Mouse (Mus musculus): ENCODE measurements at regions not wholly inside any gene's neighbourhood (a gene's known extent, or its start where the extent isn't known, plus 50 kb on each side); places are given as distances from the start of the nearest gene placed in this dataset.

DNA sequence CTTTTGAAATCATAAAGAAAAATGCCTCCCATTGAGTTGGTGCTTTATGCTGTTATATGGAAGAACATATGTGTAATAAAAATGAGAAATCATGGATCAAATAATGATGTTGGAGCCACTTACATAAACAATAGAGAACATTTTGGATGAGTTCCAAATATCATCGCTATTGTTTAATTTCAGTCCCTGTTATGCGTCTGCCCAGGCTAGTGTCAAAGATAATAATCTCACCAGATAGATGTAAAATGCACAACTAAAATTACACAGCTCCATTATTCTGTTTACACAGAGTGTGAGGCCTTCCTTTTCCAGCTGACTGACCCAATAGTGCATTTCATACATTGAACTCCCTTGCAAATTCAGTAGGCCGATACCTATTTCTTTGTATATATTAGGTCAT is 125.4 kb upstream of the Snx7 start:
- Histone ChIP-seq H3K27me3 (ENCODE audit: control insufficient read depth, insufficient read depth, low read length) (no peaks in the 10 kb centered on the region), H3K9me3 (ENCODE audit: control insufficient read depth, low read length) (no peaks in the 10 kb centered on the region), H3K27ac (ENCODE audit: low read depth, low read length) (no peak overlapping the region), H3K4me3 (ENCODE audit: low read depth, low read length) (no peak overlapping the region), H3K9ac (ENCODE audit: low read depth, low read length) (no peak overlapping the region), H3K4me1 (replicated peaks; ENCODE audit: control insufficient read depth, insufficient read depth, low read length) (no peaks in the 10 kb centered on the region), H3K4me2 (replicated peaks; ENCODE audit: low read depth, low read length) (no peak overlapping the region), H3K36me3 (ENCODE audit: control insufficient read depth, insufficient read depth, low read length) (no peaks in the 10 kb centered on the region)
- no peak for DNase-seq (ENCODE audit: low spot score)
- ATAC-seq (ENCODE audit: low FRiP score): no peak
- 80% methylated on average over 3 of the region's 3 CpGs for WGBS

DNA sequence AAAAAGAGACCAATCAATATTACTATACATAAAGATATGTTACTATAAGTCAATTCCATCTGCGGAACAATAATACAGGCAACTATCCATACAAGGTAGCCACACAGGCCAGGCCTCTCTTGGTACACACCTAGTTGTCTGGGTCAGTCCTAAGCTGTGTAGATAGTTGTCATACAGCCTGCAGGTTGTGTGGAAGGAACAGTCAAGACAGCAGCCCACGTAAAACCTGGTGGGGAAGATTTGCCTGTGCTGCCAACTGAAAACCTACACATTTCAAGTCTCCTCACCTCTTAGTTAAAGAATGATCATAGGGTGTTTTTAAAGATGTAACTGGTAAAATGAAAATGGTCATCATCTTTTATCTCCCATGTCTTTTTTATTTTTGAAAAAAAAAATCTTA is 121.8 kb upstream of the Snx7 start:
- Histone ChIP-seq H3K9ac (ENCODE audit: low read depth, low read length) (no peak overlapping the region), H3K27me3 (ENCODE audit: control insufficient read depth, insufficient read depth, low read length) (no peaks in the 10 kb centered on the region), H3K4me2 (replicated peaks; ENCODE audit: low read depth, low read length) (no peak overlapping the region), H3K4me1 (replicated peaks; ENCODE audit: control insufficient read depth, insufficient read depth, low read length) (no peaks in the 10 kb centered on the region), H3K36me3 (ENCODE audit: control insufficient read depth, insufficient read depth, low read length) (no peaks in the 10 kb centered on the region), H3K27ac (ENCODE audit: low read depth, low read length) (no peak overlapping the region), H3K9me3 (ENCODE audit: control insufficient read depth, low read length) (no peaks in the 10 kb centered on the region), H3K4me3 (ENCODE audit: low read depth, low read length) (no peak overlapping the region)
- ATAC-seq (ENCODE audit: low FRiP score) (no peak), DNase-seq (ENCODE audit: low spot score) (no peak)
- 90% methylated on average over 2 of the region's 2 CpGs for WGBS

DNA sequence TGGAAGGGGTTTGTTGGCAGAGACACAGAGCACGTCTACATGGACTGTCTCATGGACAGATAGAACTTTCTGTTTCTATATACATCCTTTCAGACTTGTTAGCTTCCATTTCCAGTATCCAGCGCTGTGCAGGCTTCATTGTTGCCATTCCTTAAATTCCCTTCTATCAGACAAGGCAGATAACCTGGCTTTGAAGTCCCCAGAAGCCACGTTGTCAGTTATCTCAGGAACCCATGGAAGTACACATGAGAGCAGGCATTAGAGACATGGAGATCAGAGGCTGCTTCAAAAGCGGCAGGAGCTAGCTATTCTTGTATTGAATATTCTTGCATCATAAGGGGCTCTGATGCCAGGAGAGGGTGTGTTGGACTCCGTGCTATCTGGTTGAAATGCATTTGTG is 119.7 kb upstream of the Snx7 start:
- no peak overlapping the region for H3K4me3 ChIP-seq (ENCODE audit: low read depth, low read length)
- no peak overlapping the region for H3K27ac ChIP-seq (ENCODE audit: low read depth, low read length)
- DNase-seq (ENCODE audit: low spot score) (no peak), ATAC-seq (ENCODE audit: low FRiP score) (no peak)
- no peaks in the 10 kb centered on the region for H3K4me1 ChIP-seq (replicated peaks; ENCODE audit: control insufficient read depth, insufficient read depth, low read length)
- 82% methylated on average over 5 of the region's 5 CpGs for WGBS
- no peak overlapping the region for H3K9ac ChIP-seq (ENCODE audit: low read depth, low read length)
- H3K9me3 ChIP-seq (ENCODE audit: control insufficient read depth, low read length): no peaks in the 10 kb centered on the region
- H3K4me2 ChIP-seq (replicated peaks; ENCODE audit: low read depth, low read length): no peak overlapping the region
- H3K27me3 ChIP-seq (ENCODE audit: control insufficient read depth, insufficient read depth, low read length): no peaks in the 10 kb centered on the region
- H3K36me3 ChIP-seq (ENCODE audit: control insufficient read depth, insufficient read depth, low read length): no peaks in the 10 kb centered on the region

DNA sequence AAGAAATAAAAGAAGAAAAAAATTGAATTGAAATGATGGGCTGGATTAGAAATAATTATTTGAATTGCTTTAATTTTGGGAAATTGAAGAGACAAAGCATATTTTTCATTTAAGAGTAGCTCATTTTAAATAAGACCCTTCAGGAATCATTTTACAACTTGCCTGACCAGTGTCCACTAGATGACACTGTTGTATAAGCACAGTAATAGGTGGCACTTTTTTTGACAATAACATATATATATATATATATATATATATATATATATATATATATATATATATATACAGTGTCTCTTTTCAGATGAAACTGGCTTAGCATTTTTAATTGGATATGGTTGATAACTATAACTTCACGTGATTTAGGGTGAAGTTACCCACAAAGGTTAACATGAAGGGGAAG is 106.9 kb upstream of the Snx7 start:
- Histone ChIP-seq H3K9ac (ENCODE audit: low read depth, low read length) (no peak overlapping the region), H3K4me1 (replicated peaks; ENCODE audit: control insufficient read depth, insufficient read depth, low read length) (no peaks in the 10 kb centered on the region), H3K27me3 (ENCODE audit: control insufficient read depth, insufficient read depth, low read length) (no peaks in the 10 kb centered on the region), H3K27ac (ENCODE audit: low read depth, low read length) (no peak overlapping the region), H3K9me3 (ENCODE audit: control insufficient read depth, low read length) (no peaks in the 10 kb centered on the region), H3K4me3 (ENCODE audit: low read depth, low read length) (no peak overlapping the region), H3K36me3 (ENCODE audit: control insufficient read depth, insufficient read depth, low read length) (no peaks in the 10 kb centered on the region), H3K4me2 (replicated peaks; ENCODE audit: low read depth, low read length) (no peak overlapping the region)
- DNase-seq (ENCODE audit: low spot score) (peak; percentile 25), ATAC-seq (ENCODE audit: low FRiP score) (no peak)
- WGBS: 92% methylated on average over 1 of the region's 1 CpGs

DNA sequence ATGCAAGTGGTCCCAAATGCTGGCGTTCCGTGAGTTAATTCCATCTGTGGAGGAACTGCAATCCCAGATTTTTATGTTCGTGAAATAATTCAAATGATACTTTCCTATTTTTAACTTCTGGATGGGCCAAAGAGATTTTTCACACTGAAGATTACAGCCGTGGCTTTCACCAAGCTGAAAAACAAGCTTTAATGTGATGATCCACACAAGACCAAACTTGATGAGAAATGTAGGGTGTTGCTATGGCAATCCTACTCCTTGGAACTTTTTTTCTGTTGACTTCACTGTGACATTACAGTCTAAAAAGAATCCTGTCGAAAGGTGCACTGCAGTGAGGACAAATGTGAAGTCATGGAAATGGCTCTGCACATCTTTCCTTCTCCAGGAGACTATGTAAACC is 100.1 kb upstream of the Snx7 start:
- Histone ChIP-seq H3K36me3 (ENCODE audit: control insufficient read depth, insufficient read depth, low read length) (no peaks in the 10 kb centered on the region), H3K27me3 (ENCODE audit: control insufficient read depth, insufficient read depth, low read length) (no peaks in the 10 kb centered on the region), H3K4me1 (replicated peaks; ENCODE audit: control insufficient read depth, insufficient read depth, low read length) (no peaks in the 10 kb centered on the region), H3K27ac (ENCODE audit: low read depth, low read length) (no peak overlapping the region), H3K4me3 (ENCODE audit: low read depth, low read length) (no peak overlapping the region), H3K4me2 (replicated peaks; ENCODE audit: low read depth, low read length) (no peak overlapping the region), H3K9ac (ENCODE audit: low read depth, low read length) (no peak overlapping the region), H3K9me3 (ENCODE audit: control insufficient read depth, low read length) (no peaks in the 10 kb centered on the region)
- ATAC-seq (ENCODE audit: low FRiP score) (no peak), DNase-seq (ENCODE audit: low spot score) (no peak)
- 81% methylated on average over 5 of the region's 5 CpGs for WGBS

DNA sequence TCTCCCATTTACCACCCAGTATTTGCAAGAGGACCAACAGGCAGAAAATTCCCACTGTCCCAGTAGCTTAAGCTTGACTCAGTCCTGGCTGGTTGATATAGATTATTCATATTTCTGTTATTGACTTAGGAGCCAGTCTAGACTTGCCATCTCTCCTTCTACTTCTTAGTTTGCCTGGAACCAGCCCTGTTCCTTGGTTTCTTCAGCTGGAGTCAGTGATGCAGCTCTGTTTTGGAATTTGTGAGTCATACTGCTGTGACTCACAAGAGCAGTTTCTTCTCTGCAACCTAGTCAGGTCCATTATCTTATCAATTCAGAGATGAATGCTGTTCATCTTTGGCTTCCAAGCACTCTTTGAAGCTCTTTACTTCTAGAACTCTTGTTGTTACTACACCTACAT is 69.7 kb upstream of the Snx7 start:
- Histone ChIP-seq H3K9ac (ENCODE audit: low read depth, low read length) (no peak overlapping the region), H3K4me1 (replicated peaks; ENCODE audit: control insufficient read depth, insufficient read depth, low read length) (no peaks in the 10 kb centered on the region), H3K9me3 (ENCODE audit: control insufficient read depth, low read length) (no peaks in the 10 kb centered on the region), H3K27me3 (ENCODE audit: control insufficient read depth, insufficient read depth, low read length) (no peaks in the 10 kb centered on the region), H3K4me2 (replicated peaks; ENCODE audit: low read depth, low read length) (no peak overlapping the region), H3K4me3 (ENCODE audit: low read depth, low read length) (no peak overlapping the region), H3K36me3 (ENCODE audit: control insufficient read depth, insufficient read depth, low read length) (no peaks in the 10 kb centered on the region), H3K27ac (ENCODE audit: low read depth, low read length) (no peak overlapping the region)
- no peak for DNase-seq (ENCODE audit: low spot score)
- no peak for ATAC-seq (ENCODE audit: low FRiP score)

DNA sequence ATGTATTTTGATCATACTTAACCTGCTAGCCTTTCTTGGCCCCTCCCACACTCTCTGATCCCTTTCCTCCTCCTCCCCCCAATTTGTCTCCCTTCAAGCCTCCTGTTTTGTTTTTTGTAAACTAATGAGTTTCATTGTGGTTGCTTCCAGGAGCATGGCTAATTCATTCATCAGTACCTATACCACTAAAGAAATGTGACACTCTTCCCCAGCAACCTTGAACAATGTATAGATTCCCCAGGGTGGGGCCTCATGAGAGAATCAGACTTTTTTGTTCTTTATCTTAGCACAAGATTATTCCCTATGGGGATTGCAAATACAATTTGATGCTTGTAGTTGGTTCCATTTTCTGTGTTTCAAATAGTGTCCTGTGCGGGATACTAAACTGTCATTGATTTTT is 58.8 kb upstream of the Snx7 start:
- H3K4me3 ChIP-seq (ENCODE audit: low read depth, low read length): no peak overlapping the region
- no peak overlapping the region for H3K27ac ChIP-seq (ENCODE audit: low read depth, low read length)
- 0 out of 2 replicates have a peak, but pooled peaks have one; percentile 38 for ATAC-seq (ENCODE audit: low FRiP score)
- no peaks in the 10 kb centered on the region for H3K9me3 ChIP-seq (ENCODE audit: control insufficient read depth, low read length)
- H3K4me1 ChIP-seq (replicated peaks; ENCODE audit: control insufficient read depth, insufficient read depth, low read length): no peaks in the 10 kb centered on the region
- DNase-seq (ENCODE audit: low spot score): no peak
- no peak overlapping the region for H3K9ac ChIP-seq (ENCODE audit: low read depth, low read length)
- H3K27me3 ChIP-seq (ENCODE audit: control insufficient read depth, insufficient read depth, low read length): no peaks in the 10 kb centered on the region
- H3K4me2 ChIP-seq (replicated peaks; ENCODE audit: low read depth, low read length): no peak overlapping the region
- 49% methylated on average over 1 of the region's 1 CpGs for WGBS
- no peaks in the 10 kb centered on the region for H3K36me3 ChIP-seq (ENCODE audit: control insufficient read depth, insufficient read depth, low read length)

Data from hindbrain, embryonic 11.5 days (tissue).